Mouse (Mus musculus) cerebellum, adult 8-10 months (tissue): ENCODE data around the gene Trcg1.

Experiments
- DNase-seq: peaks from one replicate; pipeline ENCODE4 v3.0.0; 2022

Gene Trcg1

DNA sequence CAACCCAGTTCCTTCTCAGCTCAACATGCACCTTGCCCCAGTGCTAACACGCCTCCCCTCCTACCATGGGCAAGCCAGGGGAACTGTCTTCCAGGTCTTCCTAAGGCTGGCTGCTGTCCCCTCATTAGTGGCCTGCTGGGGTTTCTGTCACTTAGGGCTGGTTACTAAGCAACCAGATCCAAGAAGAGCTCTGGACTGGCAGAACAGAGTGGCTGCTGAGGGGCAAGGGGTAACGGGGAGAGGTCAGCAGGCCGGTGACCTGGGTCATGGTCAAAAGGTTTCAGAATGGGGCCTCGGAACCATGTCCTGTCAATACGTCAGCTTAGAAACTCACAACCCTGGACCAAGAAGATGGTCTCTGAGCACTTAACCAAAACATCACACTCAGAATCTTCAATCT lies 31.1 kb downstream of the Trcg1 start:
- no peak for DNase-seq

DNA sequence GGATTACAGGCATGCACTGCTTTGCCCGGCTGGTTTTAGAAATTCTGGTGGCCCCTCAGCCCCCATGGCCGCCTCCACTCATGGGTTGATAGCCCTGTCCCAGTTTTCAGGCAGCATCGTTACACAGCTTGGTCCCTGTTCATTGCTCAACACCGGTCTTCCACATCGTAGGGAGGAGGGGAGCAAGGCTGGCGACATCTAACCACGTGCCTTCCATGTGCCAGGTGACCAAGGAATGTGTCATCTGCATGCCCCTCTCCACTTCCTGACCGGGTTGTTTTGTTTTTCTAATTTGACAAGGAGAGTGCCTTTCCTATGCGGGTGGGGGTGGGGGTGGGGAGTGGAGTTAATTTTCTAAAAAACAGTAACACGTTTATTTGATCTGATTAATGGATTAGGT lies 31.7 kb downstream of the Trcg1 start:
- no peak for DNase-seq

DNA sequence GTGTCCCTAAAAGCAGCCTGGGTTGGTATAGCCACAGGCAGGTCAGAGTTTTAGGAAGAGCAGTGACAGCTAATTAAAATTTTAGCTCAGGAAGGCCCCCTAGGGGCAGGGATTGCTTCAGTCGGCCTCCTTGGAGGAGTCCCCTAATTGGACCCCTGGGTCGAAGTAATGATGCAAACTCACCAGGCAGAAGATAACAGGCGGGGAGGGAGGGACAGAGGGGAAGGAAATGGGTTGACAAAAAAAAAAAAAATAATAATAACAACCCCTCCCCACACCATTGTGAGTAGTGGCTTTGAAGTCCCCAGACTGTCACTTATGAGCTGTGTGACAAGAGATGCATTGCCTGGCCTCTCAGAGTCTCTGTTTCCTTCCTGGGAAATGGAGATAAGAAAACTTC lies 32.2 kb downstream of the Trcg1 start:
- DNase-seq = no peak

DNA sequence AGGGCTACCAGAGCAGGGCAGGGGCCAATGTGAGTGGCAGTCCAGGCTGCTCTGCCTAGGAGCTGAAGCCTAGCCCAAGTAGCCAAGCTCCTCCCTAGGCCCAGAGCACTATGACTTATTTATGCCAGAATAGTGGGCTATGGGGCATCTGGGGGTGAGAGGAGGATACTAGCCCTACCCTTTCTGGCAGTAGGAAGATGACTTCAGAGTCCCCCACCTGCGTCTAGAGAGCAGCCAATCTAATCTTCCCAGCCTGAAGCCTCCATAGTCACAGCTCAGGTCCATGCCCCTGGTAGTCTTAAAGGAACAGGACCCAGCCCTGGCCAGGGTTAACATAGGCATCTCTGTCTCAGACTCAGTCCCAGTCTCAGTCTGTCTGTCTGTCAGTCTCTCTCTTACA lies 33.0 kb downstream of the Trcg1 start:
- no peak for DNase-seq

GRCm38 (mm10) chr9:57270399-57270798 lies 34.0 kb downstream of the Trcg1 start:
- no peak for DNase-seq

- DNase-seq = no peak
These were observed 34.7 kb downstream of the Trcg1 start for GRCm38 (mm10) chr9:57271081-57271480.

DNA sequence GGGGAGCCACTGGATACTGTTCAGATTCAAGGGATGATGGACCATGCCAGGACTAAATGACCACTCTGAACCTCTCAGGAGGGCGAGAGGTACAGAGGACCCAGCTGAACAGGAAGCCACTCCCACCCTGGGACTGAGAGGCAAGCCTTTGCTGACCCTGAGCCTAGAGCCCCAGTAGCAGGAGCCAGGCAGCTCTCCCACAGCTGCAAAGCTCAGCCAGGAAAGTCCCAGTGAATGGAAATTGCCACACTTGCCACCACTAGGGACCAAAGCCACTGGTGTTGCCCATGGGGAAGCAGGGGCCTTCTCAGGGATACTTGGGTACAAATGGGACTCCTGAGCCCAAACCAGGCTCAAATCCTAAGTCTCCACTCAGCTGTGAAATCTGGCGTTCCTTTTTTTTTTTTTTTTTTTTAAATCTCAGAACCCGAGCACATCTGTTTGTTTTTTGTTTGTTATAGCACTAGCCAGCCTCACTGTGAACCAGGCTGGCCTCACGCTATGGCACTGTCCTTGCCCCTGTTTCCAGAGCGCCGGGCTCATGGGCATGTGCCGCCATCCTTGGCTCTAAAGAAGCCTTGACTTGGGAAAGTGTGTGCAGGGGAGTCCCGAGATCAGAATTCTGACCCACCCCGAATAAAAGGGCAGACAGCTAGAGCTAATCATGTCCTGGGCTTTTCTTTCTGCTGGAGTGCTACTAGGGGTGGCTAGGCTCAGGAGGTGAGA lies 35.6 kb downstream of the Trcg1 start:
- DNase-seq = no peak

GRCm38 (mm10) chr9:57272902-57273804 lies 36.8 kb downstream of the Trcg1 start:
- DNase-seq = no peak

DNA sequence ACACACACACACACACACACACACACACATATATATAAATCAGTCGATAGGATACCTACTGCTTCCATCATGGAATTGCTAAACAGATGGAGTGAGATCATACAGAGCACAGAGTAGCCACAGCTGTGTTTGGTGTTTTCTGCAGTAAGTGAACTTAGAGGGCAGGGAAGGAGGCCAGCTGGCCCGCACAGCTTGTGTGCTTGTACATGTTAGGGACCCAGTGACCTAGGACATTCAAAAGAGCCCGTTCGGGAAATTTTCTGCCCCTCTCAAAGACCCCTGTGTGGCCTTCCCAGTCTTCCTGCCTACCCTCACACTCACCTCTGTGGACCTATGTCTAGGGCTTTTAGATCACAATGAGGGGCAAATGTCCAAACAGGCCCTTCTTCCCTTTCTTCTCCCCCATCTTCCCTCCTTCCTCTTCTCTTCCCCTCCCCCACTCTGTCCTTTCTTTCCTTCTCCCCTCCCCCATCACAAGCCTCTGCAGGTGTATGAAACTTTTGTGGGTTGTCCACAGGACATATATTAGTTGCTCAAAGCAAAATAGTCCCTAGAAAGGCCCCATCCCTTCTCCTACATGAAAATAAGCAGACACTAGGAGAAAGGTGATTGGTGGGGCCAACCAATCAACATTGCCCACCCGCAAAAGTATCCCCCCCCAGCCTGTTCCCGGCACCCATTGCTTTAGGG lies 37.6 kb downstream of the Trcg1 start:
- no peak for DNase-seq

- DNase-seq = no peak
These were observed 40.0 kb downstream of the Trcg1 start for GRCm38 (mm10) chr9:57276311-57276710.

GRCm38 (mm10) chr9:57278268-57278667 lies 41.9 kb downstream of the Trcg1 start:
- DNase-seq = no peak

DNA sequence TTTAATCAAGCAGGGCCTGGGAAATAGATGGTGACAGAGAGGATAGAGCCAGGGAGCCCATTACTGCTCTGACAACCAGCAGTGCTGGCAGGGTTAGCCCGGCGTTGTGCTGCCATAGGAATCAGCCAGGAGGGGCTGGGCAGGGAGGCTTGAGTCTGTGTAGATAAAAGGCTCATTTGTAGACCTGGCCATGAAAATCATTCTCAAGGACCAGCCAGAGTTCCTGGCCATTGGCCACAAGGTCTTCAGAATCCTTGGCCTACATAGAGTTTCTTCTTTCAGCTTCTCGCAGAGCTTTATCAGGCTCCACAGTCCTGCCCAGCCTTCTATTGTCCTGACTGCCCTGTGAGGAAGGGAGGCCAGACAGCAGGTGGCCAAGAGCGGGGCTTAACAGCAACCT lies 43.1 kb downstream of the Trcg1 start:
- DNase-seq = no peak

- DNase-seq = no peak
These were observed 45.2 kb downstream of the Trcg1 start for GRCm38 (mm10) chr9:57281549-57281948.

GRCm38 (mm10) chr9:57282686-57283085 lies 46.3 kb downstream of the Trcg1 start:
- DNase-seq = no peak

DNA sequence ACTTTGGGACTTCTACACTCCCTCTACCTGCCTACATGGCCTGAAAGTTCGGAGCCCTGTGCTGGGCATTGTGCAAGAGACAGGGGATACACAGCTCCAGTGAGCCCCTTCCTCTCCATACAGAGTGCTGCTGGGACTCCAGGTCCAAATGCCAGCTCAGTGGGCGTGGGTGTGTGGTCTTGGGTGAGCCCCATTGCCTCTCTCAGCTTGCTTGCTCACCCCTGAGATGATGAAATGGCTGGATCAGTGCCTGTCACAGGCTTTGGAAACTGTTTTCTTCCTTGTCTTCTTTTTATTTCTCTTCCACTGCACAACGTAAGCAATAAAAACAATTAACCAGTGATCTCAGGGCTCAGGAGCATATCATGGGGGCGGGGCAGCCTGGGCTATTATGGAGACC lies 47.0 kb downstream of the Trcg1 start:
- DNase-seq = no peak

GRCm38 (mm10) chr9:57287183-57287582 lies 50.8 kb downstream of the Trcg1 start:
- DNase-seq = no peak

DNA sequence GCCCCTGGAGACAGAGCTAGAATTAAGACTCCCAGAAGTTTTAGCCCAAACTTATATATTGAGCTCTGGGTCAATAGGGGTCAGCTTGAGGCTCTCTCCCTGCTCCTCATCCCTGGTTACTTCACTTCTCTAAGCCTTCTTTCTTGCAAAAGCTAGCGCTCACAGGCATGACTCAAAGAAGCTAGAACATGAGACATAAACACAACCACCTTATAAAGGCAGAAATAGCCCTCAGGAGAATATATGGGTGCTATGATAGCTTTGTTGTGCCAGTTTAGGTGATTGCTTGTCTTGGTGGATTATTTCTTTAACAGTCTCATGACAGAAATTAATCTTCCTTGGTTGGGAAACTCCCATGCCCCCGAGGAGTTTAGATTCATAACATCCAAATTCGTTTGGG lies 58.5 kb downstream of the Trcg1 start:
- no peak for DNase-seq

DNA sequence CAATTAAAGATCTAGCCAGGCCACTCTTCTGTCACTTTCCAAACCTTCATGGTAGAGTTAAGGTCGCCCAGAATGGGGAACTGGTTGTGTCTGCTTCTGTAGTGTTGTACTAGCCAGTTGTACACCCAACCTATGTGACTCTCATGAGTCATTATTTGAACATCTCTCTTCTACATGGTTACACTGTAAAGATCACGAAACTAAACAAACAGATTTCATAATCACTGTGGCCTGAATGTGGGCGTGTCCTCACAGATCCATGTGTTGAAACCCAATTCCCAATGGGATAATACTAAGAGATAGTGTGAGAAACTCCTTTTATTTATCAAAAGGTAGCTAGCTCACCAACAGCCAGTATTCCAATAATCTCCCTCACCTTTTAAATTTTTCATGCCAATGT lies 59.3 kb downstream of the Trcg1 start:
- no peak for DNase-seq

- no peak for DNase-seq
These were observed 59.9 kb downstream of the Trcg1 start for GRCm38 (mm10) chr9:57296277-57296676.

- no peak for DNase-seq
These were observed 61.6 kb downstream of the Trcg1 start for GRCm38 (mm10) chr9:57297938-57298337.
